Mouse (Mus musculus) regulatory T cell (primary cell): Measurements from ENCODE around the gene Bnip2.

Experiments used
- in situ Hi-C: fragments of 300-600 bp; cut with MboI, MseI; formaldehyde crosslinking; loops from one replicate; pipeline ENCODE4 v1.15.1; 2025; ENCODE audit warnings: high pct_unique_total_duplicates

Bnip2 gene

DNA sequence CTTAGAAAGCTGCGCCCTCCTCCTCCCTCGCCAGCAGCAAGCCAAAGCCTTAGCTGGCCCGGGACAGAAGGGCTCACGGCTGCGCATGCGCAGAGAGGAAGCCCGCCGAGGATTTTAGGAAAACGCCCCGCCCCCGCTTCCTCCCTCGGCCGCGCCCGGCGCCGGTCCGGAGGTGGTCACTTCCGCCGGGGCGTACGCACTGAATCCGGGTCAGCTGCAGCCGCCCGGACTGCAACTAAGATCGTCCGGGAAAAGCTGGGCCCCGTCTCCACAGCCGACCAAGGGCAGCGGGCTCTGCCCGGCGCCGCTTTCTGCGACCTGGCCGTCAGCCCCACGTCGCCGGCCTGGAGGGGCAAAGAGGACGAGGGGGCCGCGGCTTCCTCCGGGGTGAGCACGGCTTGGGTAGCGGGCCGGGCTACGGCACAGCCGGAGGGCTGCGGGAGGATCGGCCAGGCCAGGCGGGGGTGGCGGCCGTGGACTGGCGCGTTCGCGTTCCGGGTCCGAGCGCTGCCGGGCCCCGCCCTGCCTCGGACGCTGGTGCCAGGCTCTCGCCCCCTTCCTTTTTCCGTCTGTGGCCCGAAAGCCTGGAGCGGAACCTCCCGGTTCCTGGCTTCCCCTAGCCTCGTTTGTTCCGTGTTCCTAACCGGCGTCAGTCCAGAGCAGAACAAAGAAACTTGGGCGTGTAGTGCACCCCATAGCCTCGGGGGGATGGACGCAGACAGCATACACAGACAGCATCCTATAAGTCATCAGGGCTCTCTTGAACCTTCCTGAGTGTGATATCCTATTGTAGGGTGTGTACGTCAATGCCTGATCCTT lies at the start of gene Bnip2:
Bnip2 (plus strand) TSS at position 164 of the 819 bp plus-strand sequence.
- in situ Hi-C loops: loop anchor here (25.0 kb wide), 1 partner anchor 377 kb away; no protein-coding TSS in a partner anchor

DNA sequence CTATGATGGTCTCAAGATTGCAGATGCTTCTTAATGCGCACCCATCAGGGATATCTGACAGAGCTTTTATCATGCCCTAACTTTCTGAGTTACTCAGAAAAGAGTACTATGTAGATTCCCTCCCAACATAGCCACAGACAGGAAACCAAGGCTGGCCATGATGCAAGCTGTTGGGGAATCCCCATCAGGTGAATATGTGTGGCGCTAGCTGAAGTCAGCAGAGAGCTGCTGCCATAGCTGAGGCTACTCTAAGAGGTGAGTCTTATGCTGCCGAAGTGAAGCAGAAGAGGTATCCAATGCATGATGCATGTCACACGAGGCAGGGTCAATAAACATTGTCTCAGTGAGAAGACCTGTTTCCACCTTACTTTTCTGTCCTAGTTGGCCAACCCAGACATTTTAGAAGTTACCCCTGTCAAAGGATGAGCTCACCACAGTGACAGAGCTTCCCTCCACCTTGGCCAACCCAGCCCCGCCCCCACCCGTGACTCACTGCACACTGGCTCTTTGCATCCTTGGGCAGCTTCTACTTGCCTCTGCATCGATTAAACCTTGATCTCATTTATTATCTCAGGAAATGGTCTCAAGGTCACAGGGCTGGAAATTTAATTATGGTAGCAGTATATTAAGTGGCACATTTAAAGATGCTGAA lies 48.3 kb upstream of the Bnip2 start:
- in situ Hi-C loops: no loop called here

DNA sequence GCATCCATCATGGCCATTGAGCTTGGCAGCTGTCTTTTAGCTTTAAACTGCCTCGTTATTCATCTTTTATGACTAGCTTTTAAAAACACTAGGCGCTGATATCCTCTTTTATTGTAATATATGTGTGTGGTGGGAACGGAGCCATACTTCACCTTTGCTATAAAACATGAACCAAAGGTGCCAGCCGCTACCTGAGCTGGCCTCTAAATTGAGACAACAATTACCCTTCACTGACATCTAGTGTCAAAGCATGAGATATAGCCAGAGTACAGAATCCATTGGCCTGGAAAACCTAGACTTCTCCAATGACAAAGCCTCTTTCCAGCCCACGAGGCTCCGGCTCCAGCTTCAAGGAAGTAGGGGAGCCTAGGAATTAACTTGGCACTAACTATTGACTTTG lies 47.7 kb upstream of the Bnip2 start:
- in situ Hi-C loops: no loop called here

DNA sequence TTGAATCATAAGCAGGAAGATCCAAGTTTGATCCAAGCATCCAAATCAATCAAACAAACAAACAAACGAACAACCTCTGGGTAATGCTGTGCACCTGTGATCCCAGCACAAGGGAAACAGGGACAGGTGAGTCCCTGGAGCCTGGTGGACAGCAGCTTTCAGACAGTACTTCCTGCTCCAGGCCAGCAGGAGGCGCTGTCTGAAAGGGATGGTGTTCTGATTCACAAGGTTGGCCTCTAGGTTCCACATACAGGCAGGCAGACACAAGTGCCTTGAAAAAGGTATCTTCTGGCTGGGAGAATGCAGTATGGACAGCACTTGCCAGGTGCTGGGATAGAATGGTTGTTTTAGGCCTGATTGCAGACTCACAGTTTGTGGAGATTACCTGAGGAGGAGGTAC lies 40.3 kb upstream of the Bnip2 start:
- in situ Hi-C loops: no loop called here

DNA sequence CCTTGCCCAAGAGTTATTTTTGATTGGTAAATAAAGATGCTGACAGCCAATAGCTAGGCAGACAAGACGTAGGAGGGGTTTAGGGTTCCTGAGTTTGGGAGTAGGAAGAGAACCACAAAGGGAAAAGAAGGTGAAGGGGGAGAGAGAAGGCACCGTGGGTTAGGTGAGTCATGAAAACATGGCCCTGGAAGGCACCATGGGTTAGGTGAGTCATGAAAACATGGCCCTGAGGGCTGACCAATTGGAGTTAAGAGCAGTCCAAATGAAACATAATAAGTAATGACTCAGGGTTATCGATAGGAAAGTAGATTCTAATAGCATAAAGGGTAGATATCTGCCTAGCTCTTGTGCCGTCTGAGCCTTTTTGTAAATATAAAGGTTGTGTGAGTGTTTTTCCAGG lies 39.6 kb upstream of the Bnip2 start:
- in situ Hi-C loops: no loop called here

DNA sequence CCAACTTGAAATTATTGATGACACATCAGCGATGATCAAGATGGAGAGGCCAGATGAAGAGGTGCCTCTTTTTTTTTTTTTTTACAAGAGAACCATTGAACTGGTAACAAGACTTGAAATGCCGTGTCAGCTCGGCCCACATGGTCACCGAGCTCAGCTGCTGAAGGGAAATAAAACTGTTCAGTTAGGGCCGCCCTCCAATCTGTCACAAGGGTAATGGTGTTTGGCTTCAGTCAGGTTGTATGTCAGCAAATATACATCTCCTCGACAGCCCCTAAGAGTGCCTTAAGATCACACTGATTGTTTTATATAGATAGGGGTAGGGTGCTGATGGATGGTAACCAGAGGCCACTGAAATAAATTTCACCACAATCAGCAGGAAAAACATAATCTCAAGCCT lies 28.3 kb upstream of the Bnip2 start:
- in situ Hi-C loops: no loop called here

DNA sequence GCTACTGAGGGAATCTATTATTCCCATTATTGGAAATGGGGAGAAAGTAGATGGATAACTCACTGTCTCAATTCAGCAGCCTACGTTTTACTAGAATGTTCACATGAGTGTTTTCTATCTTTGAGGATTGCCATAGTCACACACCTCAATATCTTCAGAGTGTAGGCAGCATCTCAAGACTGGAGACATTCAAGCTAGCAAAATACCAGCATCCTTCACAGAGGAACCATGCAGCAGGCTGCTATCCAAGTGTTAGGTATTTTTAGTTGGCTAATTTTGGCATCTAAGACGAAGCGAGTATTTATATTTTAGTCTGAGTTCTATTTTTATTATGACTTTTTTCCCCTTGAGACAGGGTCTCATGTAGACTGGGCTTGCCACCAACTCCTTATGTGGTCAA lies 24.9 kb upstream of the Bnip2 start:
- in situ Hi-C loops: no loop called here

DNA sequence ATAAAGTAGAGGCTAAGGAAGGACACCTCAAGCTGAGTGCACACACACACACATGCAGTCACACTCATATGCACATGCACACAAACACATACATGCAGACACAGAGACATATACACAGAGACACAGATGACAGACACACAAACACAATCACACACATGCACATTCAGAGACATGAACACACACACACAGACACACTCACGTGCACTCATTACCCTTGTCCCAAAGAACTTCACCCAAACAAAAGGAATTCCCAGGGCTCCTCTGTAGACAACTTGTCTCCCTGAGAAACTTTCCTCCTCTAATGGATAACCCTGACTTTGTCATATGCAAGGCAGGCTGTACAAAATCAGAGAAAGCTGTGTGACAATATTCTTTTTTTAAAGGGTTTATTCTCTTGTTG lies 3.7 kb upstream of the Bnip2 start:
- in situ Hi-C loops: loop anchor here (25.0 kb wide), 1 partner anchor 373 kb away; no protein-coding TSS in a partner anchor

DNA sequence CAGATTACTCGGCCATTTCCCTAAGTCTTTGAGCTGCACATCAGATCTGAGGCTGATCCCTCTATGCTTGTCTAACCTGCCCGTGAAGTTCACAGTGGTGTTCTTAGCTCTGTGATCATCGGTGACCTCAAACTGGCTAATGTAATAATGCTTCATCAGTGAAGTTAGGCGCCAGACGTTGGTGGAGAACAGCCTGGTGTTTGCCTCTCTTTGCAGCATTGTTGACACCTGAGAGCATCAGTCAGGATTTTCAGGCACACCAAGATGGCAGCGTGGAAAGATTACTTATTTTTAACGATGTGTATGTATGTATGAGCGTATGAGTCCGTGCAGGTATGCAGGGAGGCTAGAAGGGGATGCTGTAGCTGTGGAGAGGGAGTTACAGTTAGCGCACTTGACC lies 3.2 kb upstream of the Bnip2 start:
- in situ Hi-C loops: loop anchor here (25.0 kb wide), 1 partner anchor 374 kb away; no protein-coding TSS in a partner anchor

DNA sequence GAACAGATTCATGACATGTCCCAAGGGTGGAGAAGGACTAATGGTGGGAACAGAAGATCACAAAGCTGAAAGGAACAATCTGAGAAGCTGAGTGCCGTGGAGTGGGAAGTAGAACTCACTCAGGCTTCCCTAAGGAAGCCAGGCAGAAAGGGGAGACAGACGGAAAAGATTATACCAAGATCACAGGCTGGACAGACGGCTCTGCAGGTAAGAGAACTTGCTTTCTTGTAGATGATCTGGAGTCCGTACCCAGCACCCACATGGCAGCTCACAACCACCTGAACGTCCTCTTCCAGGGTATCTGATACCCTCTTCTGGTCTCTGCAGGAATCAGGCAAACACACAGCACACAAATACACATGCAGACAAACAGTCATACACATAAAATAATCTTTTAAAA lies 2.7 kb upstream of the Bnip2 start:
- in situ Hi-C loops: loop anchor here (25.0 kb wide), 1 partner anchor 374 kb away; no protein-coding TSS in a partner anchor

DNA sequence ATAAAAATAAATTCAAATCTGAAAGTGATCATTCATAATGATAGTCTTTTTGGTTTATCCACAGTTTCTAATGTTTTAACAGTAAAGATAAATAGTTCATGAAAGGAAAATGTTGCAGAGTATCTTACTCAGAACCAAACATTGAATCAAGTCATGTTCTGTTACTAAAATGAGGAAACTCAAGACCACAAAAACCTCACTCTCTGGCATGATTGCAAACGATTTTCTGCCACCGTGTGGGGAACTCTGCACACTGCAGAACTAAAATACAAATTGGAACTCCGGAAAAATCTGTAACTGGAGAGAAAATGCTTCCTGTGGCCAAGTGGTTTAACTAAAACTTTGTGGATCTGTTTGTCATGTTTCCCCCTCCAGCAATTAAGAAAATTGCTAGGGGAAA lies 1.7 kb upstream of the Bnip2 start:
- in situ Hi-C loops: loop anchor here (25.0 kb wide), 1 partner anchor 375 kb away; no protein-coding TSS in a partner anchor

DNA sequence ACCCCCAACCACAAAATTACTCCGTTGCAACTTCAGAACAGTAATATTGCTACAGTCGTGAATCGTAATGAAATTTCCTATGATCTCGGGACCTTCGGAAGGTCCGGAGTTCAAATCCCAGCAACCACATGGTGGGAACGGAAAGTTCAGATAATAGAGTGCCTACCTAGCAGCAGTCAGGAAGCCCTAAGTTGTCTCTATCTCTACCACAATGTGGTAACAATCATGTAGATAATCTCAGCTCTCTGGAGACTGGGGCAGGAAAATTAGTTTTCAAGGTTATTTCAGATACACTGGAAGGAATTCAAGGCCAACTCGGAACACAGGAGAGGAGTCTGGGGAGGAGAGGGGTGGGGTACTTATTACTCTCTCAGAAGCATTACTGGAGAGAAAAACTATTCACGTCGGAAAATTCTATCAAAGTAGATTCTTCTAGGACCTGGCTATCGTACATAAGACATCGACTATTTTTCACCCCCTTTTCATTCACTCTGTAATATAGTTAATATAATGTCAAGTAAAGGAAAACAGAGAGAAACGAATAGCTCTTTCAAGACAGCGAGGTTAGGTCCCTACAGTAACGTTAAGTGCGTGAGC lies 462 bp upstream of the Bnip2 start:
- in situ Hi-C loops: loop anchor here (25.0 kb wide), 1 partner anchor 377 kb away; no protein-coding TSS in a partner anchor

DNA sequence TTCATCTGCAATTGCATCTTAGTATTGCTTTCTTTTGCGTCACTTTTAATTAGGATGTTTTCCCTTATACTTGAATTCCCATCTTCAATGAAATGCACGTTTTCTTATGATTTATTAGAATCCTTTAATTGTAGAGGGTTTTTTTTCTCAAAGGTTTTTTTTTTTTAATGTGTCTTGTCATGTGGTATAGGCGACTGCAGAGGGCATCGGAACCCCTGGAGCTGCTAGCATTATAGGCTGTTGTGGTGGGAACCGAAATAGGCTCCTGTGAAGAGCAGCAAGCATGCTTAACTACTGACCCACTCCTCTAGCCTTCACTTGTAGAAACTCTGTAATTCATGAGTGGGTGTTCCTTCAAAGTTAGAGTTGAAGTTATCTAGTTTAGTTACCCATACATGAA lies 1.1 kb downstream of the Bnip2 start:
- in situ Hi-C loops: loop anchor here (25.0 kb wide), 1 partner anchor 378 kb away; no protein-coding TSS in a partner anchor

DNA sequence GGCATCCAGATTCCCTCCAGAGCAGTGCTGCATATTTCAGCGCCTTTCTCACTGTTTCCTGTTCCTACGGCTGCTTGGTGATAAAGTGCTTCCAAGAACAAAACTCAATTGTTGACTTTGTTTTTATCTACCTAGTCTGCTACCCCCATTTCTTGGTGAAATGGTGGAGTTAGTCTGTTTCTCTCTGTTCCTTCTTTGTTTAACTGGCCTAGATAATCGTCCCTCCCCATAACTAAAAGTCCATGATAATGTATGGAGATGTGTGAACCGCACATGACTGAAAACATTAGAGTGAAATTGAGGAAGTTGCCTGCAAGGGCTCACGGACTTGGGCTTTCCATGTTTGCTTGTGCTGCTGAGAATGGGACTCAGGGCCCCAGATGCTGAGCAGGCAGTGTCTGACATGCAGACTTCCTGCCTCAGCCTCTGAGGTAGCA lies 3.6 kb downstream of the Bnip2 start:
- in situ Hi-C loops: loop anchor here (25.0 kb wide), 1 partner anchor 381 kb away; no protein-coding TSS in a partner anchor

DNA sequence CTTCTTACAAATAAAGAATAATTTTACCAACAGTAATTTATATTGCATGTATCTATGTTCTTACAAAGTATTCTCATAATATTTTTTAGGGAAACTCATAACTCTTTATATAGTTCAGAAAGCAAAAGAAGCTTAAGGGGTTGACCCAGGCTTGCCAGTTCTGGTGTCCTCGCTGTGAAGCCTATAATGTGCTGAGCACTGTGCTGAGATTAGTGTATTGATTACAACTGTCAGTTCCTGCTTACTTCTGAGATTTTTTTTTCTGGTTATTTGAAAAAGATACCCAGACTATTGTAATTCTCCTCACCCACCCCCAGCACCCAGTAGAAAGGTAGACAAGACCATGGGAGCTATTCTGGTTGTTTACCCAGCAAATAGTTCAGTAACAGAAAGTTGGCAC lies 4.2 kb downstream of the Bnip2 start:
- in situ Hi-C loops: loop anchor here (25.0 kb wide), 1 partner anchor 381 kb away; no protein-coding TSS in a partner anchor

DNA sequence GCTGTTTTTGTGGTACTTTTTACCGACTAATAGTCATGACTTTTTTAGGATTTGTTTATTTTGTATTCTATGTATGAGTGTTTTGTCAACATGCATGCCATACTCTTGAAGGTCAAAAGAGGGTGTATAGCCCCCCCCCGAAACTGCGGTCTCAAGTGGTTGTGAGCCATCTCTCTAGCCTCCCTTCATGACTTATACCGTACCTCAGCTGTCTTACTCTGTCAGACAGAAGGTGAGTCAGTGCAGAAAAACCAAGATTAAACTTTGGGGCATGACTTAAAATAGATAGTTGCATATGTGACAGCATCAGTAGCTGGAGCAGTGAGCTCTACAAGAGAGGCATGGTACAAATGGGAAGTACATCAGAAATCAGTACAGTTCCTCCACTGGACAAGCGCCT lies 5.3 kb downstream of the Bnip2 start:
- in situ Hi-C loops: loop anchor here (25.0 kb wide), 1 partner anchor 382 kb away; no protein-coding TSS in a partner anchor

DNA sequence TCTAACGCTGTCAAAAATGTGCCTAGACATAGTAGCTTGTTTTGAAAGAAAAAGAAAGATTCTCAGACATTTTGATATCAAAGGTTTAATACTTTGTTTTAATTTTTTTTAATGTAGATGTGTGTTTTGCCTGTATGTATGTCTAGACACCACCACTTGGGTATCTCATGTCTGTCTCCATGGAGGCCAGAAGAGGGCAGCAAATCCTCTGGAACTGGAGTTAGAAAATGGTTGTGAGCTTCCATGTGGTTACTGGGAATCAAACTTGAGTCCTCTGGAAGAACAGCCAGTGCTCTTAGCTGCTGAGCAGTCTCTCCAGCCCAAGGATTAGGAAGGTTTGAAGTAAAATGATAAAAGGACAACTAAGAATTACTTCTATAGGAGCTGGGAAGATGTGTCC lies 10.1 kb downstream of the Bnip2 start:
- in situ Hi-C loops: loop anchor here (25.0 kb wide), 1 partner anchor 387 kb away; no protein-coding TSS in a partner anchor

DNA sequence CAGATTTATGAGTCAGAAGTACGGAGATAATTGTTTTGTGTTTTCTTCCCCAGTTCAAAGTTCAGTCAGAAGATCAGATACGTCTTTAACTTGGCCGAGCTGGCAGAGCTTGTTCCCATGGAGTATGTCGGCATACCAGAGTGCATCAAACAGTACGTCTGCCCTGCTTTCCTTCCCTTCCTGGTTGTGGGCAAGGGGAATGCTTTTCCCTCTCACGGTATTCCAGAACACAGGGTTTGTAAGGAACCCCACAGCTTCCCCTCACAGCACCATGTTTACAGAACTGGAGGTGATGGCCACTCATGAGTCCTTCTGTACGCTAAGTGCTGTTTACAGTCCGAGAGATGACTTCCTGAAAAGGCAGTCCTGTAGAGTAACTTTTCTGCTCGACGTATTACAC lies 14.2 kb downstream of the Bnip2 start:
- in situ Hi-C loops: no loop called here

DNA sequence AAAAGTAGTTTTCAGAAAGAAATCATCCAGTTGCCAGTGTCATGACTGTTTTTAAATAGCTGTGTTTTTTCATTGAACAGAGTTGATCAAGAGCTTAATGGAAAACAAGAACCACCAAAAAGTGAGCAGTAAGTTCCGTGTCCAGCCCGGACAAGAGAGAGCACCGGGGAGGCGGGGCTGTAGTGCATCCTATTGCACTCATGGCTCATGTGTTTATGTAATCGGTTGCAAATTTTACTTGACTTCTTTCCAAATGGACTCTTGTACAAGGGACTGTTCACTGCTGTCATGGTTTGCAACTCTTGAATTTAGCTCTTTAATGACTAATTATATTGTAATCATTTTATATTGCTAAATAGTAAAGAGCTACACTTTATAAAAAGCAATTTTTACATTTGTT lies 17.7 kb downstream of the Bnip2 start:
- in situ Hi-C loops: no loop called here

DNA sequence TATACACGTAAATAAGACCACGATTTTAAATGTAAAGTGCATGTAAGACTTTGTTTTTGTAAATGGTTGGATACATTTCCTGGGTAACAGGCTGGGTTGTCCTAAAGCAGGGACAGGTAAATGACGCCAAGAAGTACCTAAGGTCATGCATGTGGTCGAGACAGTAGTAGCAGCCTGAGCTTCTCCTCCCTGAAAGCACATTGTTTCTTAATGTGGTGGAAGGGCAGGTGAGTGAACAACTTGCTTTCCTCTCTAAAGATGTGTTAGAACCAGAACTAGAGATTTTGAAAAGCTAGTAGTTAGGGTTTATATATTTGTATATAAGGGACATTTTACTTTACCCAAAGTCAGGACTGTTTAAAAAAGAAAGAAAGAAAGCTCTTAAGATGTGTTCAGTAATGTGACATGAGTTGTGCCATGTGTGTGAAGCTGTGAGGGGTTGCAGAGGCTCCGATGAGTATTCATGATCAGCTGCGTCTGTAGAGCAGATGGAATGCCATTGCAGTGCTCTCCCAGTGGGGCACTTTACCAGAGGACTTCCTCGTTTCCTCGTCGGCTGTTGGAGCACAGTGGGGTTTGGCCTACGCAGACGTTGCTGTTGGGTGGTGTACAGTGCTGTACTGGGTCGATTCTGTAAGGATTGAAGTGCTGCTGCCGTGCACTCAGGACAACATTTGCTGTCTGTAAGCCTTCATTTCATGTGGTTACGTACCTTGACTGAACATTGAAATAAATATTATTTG lies 18.4 kb downstream of the Bnip2 start:
- in situ Hi-C loops: no loop called here

DNA sequence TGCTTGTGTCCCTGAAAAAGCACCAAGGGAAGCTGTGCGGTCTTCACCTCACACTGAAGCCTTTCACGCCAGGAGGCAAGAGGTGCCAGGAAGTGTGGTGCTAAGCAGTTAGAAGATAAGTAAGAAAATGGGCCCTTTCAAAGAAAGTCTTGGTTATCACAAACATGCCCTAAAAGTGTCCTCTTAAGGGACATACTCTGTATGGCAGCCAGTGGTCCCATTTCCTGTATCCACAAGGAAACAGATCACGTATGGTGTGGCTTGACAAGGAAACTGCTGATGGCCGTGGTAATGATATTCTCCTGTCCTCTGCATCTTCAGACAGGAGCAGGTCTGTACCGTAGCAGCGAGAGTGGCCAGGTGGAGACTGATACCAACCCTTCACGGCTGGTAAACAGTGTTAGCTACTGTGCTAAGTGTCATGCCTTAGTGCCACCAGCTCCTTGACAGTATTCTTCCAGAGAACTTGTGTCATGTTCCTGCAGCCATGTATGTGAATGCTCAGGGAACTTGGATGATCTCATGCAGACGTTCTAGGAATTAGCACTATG lies 20.6 kb downstream of the Bnip2 start:
- in situ Hi-C loops: no loop called here
